Mouse (Mus musculus) ovary, adult 18-20 months (tissue): ENCODE data around the gene Chic2.

Experiments
- DNase-seq: peaks from one replicate; pipeline ENCODE4 v3.0.0; 2022; ENCODE audit warnings: low spot score, mixed read lengths

Gene Chic2

GRCm38 (mm10) chr5:75044310-75044904 is at the start of gene Chic2:
Gene Chic2, minus strand, starts transcription at chr5:75044774.
- peak; percentile 77 for DNase-seq

DNA sequence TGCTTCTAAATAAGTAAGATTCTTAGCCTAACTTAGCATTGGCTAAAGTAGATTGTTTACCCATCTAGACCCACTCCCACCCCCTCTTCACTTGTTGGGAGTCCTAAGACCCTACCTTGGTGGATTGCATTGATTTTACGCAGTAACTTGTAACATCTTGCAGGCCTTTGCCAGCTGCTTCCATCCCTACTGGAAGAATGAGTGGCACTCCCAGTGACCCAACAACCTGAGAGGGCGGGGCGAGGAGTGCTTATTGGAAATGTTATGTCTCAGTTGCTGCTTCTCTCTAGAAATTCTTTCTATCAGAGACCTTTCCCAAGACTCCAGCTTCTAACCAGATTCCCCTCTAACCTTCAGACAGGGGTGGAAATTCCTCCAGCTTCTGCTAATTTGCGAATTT is 41.3 kb upstream of the Chic2 start:
- DNase-seq, result no peak

- DNase-seq, result no peak
Observed at GRCm38 (mm10) chr5:75085521-75085875, 40.9 kb upstream of the Chic2 start.

DNA sequence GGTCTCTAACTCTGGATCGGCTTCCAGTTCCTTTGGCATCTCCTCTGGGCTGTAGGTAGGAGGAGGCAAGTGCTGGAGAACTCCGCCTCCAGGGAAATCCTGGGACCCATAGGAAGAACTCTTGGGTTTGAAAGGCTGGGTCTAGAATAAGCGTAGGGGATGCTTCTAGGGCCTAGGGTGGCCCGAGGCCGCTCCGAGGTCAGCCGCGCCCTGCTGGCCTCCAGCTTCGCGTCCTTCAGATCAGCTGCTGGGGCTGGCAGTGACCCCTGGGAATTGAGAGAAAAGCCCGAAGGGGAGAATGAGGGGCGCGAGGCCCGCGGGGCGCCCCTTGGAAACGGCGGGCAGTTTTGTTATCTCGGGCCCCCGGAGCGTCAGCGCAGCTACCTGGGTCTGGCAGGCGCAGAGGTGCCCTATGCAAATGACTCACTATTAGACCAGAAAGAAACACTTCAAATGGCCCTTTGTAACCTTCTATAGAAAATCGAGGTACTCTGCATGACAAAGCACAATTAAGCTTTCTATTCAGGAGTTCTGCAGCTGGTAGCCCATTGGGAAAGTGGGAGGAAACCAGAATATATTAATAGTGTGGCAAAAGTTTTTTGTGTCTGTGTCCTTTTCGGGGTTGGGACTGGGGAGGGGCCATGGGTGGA is 40.4 kb upstream of the Chic2 start:
- no peak for DNase-seq

GRCm38 (mm10) chr5:75084393-75084870 is 39.9 kb upstream of the Chic2 start:
- DNase-seq, result no peak

- no peak for DNase-seq
Observed at GRCm38 (mm10) chr5:75083591-75084392, 39.2 kb upstream of the Chic2 start.

DNA sequence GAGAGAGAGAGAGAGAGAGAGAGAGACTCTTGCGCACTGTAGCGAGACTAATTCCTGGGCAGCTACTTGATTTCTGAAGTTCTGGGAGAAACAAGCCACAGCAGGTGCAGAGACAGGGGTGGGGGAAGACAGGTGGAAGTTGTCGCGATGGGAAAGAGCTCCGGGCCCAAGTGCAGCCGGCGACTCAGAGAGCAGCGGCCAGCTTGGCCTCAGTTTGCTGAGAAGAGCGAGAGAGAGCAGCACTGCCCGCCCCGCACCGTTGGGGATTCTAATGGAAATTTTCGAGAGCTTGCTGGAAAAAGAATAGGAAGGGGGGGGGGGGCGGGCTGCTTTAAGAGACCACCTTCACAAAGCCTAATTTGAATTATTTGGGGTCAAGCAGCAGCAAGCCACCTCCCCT is 38.5 kb upstream of the Chic2 start:
- no peak for DNase-seq

DNA sequence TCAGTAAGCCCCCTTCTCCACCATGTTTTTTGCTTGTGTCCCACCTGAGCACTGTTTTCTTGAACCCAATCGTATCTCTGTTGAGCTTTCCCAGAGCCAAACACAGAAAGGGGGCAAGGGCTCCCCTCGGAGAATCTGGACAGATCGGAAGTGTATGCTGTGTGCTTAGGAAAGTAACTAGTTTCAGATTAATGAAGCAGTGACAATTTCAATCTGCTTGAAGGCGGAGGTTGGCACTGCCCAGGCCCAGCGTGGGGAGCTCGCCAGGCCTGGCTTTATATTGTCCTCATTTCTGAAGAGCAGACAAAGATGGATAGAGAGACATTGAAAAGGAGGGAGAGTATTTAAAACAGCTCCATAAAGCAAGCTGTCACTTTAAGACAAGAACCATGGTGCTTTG is 37.9 kb upstream of the Chic2 start:
- DNase-seq, result no peak

DNA sequence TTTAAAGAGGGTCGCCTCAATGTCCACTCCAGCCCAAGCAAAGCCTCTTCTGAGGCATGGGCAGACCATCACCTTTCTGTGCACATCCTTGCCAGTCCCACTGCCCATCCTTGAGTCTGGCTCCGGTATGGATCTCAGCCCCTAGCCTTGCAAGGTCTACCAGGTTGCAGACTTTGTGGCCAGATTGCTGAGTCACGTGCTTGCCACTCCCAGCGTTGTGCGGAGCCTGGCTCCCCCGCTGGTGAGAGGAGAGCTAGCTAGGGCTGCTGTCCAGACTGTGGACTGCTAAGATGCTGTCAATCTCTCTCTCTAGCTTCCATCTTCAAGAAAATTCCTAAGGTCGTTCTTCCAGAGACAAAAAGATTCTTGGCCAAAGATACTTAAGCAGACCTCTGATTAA is 35.0 kb upstream of the Chic2 start:
- no peak for DNase-seq

GRCm38 (mm10) chr5:75077051-75077380 is 32.4 kb upstream of the Chic2 start:
- no peak for DNase-seq

DNA sequence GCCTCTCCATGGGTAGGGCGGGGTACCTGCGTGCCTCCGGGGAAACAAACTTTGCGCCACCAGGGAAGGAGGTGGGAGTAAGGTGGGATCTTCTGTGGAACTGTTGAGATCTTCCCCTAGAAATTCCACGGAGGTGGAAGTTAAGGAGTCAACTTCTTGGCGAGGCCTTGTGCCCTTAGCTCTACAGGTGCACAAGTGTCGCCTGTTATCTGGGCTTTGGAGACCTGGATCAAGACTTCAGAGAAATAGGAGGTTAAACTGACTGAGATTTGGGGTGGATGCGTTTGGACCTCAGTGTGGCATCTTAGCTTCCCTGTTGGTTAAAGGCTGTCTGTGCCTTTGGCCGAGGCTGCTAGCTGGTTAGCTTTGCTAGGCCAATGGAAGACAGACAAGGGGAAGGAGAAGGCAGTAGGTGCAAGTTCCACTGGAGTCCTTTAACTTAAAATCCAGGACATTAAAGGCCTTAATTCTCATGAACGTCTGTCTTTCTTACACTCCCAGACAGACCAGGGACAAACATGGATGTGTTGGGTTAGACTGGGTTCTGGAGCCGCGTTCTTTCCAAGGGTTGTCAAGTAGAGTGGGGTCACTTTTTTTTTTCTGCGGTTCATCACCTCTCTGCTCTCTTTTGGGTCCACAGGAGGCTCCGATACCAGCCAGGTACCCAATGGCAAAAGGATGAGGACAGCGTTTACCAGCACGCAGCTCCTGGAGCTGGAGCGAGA is 31.9 kb upstream of the Chic2 start:
- DNase-seq, result no peak

DNA sequence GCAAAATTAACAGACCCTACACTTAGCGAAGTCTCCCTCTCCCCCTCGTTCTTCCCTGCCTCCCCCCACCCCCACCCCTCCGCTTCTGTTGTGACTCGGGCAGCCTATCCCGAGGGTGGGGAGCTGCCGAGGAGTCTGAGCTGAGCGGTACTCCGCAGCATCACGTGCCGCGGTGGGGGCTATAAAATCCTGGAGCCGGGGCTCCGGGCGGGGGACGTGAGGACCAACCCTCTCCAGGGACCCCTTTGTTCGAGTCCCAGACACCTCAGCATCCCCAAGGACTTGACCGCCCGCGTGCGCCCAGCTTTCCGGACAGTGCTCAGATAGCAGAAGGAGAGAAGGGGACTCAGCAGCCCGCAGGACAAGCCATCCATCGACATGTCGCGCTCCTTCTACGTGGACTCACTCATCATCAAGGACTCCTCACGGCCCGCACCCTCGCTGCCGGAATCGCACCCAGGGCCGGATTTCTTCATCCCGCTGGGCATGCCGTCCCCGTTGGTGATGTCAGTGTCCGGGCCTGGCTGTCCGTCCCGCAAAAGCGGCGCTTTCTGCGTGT is 30.9 kb upstream of the Chic2 start, which contains the start of gene Gsx2:
Gsx2 (plus strand) TSS at position 219 of the 559 bp plus-strand sequence.
- DNase-seq, result no peak

DNA sequence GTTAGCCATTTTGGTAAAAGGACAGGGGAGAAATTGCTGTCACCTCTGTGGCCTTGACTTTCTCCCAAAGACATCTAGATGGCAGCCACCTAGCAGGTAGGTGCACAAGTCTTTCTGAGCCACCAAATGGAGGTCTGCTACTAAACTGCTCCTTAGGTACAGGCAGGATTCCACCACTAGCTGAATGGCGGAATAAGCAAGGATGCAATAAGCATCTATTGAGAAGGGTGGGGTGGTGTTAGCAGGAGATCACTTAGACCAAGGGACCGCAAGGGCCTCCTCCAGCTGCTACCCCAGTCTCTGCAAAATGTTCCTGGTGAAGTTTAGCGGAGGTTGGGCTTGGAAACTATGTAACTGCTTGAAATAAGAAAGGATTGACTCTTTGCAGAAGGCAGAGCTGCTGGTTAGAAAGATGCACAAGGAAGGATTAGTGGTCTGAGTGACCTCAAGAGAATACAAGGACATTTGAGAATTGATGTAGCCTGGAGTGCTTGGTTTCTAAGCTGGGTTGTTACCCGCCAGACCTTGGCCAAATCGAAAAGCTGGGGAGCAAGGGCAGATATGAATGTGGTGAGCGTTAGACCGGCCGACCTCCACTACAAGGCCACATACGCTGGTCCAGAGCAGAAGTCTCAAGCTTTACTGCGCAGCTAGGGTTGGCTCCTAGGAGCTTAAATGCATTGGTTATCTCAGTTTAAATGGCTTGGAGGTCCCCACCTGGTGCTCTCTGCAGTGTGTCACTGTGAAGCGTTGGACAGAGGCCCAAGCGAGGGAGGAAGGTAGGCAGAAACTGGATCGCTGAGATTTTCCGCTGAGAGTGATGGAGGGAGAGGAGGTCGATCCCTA is 30.2 kb upstream of the Chic2 start:
- peak; percentile 44 for DNase-seq

GRCm38 (mm10) chr5:75074132-75074531 is 29.6 kb upstream of the Chic2 start:
- no peak for DNase-seq

- DNase-seq, result no peak
Observed at GRCm38 (mm10) chr5:75073684-75074083, 29.1 kb upstream of the Chic2 start.

- DNase-seq, result no peak
Observed at GRCm38 (mm10) chr5:75073167-75073566, 28.6 kb upstream of the Chic2 start.

DNA sequence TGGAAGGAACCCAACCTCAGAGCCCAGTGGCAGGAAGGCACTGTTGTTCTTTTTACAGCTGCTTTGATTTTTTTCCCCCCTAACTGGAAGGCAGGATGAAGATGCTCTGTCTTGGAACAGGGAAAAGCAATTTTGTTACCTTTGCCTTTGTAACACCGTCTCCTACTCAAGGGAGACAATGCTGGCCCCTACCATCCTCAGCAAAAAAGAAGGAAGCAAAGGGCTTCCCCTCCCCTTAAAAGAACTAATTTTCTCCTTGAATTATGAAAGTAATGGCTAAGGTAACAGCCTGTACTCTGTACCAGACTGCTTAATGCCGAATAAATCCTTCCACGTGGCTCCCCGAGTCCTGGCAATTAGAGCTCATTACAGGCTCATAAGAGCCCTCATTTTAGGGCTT is 28.0 kb upstream of the Chic2 start:
- DNase-seq, result no peak

DNA sequence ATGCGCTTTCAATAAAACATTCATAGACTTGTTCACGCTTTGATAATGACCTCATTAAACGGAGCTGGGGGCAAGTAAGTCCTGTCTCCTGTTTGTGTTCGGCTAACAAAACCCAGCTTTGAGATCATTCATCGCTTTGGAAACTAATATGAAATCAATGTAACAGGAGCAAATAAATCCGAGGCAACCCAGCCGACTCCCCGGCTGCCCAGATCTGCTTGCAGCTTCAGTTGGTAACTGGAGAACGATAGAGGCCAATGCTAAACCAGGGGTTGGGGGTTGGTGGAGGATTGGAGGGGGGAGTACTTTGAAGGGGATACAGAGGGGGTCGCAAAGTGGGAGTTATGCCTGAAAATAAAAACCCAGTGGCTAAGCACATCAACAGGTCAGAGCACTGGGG is 27.4 kb upstream of the Chic2 start:
- DNase-seq, result no peak

GRCm38 (mm10) chr5:75070656-75071375 is 26.2 kb upstream of the Chic2 start:
- DNase-seq, result no peak

DNA sequence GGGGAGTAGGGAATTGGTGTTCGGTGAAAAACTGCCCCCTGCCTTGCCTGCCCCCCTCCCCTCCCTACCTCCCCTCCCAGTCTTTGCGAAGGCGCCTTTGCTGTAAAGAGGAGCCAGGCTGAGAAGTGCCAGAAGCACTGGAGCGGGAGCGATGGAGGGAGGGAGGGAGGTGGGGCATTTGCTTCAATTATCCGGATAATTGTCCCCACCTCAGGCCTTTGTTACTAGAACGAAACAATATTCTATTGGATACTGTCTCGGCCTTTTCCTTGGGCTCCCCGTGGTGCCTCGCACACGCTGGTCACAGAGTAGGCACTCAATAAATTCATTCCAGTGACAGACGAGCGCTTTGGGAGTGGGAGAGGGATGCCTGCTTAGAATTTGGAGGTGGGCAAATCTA is 25.6 kb upstream of the Chic2 start:
- DNase-seq, result no peak
